Mouse (Mus musculus) MEL (cell line): ENCODE data around the gene Dync1li2. TPM values are rescaled to one million over a fixed set of nuclear protein-coding genes. Genes with fewer than 3 reads are reported as not detected.

Experiments used
- DNase-seq: peaks from one replicate; pipeline ENCODE4 v3.0.0; 2011; ENCODE audit warnings: low read depth, low spot score
- H3K27ac ChIP-seq: 2 replicates; pipeline ENCODE4 v1.5.1; 2012; ENCODE audit warnings: low read depth, mild to moderate bottlenecking, control low read depth, low read length, moderate library complexity; ENCODE audit not compliant: control insufficient read depth
- H3K27me3 ChIP-seq, 2 experiments: fragments of 150-350 bp in 1 of 2; sonication (generic) in 1 of 2; 2 replicates each; pipeline ENCODE4 v1.6.1; 2012; ENCODE audit warnings: low read length in 2 of 2, mild to moderate bottlenecking in 2 of 2, improper control_type of control experiment in 1 of 2, moderate library complexity in 1 of 2; ENCODE audit not compliant: insufficient read depth in 2 of 2, control insufficient read depth in 1 of 2
- H3K36me3 ChIP-seq, 2 experiments: 2 replicates each; pipeline ENCODE4 v1.6.1; 2012 to 2014; ENCODE audit warnings: low read length in 2 of 2, improper control_type of control experiment in 1 of 2, inconsistent platforms in 1 of 2, mild to moderate bottlenecking in 1 of 2; ENCODE audit not compliant: insufficient read depth in 2 of 2, control insufficient read depth in 1 of 2
- H3K4me1 ChIP-seq, 2 experiments: fragments of 150-350 bp in 1 of 2; sonication (generic) in 1 of 2; 2 replicates each; pipeline ENCODE4 v1.6.1; 2012; ENCODE audit warnings: low read length in 2 of 2, improper control_type of control experiment in 1 of 2, mild to moderate bottlenecking in 1 of 2; ENCODE audit not compliant: insufficient read depth in 2 of 2, control insufficient read depth in 1 of 2
- H3K4me3 ChIP-seq, 2 experiments: fragments of 150-350 bp in 1 of 2; sonication (generic) in 1 of 2; 2 replicates each; pipeline ENCODE4 v1.5.1; 2012; ENCODE audit warnings: low read depth in 2 of 2, low read length in 2 of 2, mild to moderate bottlenecking in 2 of 2, moderate library complexity in 2 of 2, control low read depth in 1 of 2, improper control_type of control experiment in 1 of 2; ENCODE audit not compliant: control insufficient read depth in 1 of 2, insufficient read depth in 1 of 2
- H3K79me2 ChIP-seq: 2 replicates; pipeline ENCODE4 v1.6.1; 2012; ENCODE audit warnings: mild to moderate bottlenecking, low read length, moderate library complexity; ENCODE audit not compliant: control insufficient read depth, poor library complexity, insufficient read depth
- H3K9ac ChIP-seq: 2 replicates; pipeline ENCODE4 v1.6.1; 2012; ENCODE audit warnings: low read depth, mild to moderate bottlenecking, control low read depth, low read length, moderate library complexity; ENCODE audit not compliant: control insufficient read depth, poor library complexity, severe bottlenecking
- H3K9me3 ChIP-seq: fragments of 150-350 bp; sonication (generic); replicated peaks from 2 replicates; pipeline ENCODE4 v1.6.1; 2012; ENCODE audit warnings: mild to moderate bottlenecking, low read length, improper control_type of control experiment, moderate library complexity; ENCODE audit not compliant: insufficient read depth
- CTCF ChIP-seq, 3 experiments: IDR thresholded peaks in 2 of 3; conservative IDR thresholded peaks in 1 of 3; 2 replicates each; pipeline ENCODE4 v1.5.1; 2011 to 2012; ENCODE audit warnings: low read length in 3 of 3, low read depth in 2 of 3, mild to moderate bottlenecking in 2 of 3, improper control_type of control experiment in 1 of 3, inconsistent platforms in 1 of 3, mixed read lengths in 1 of 3, moderate library complexity in 1 of 3; ENCODE audit not compliant: control insufficient read depth in 1 of 3, insufficient read depth in 1 of 3, poor library complexity in 1 of 3, severe bottlenecking in 1 of 3
- E2F4 ChIP-seq: IDR thresholded peaks from 2 replicates; pipeline ENCODE4 v1.6.1; 2011; ENCODE audit warnings: low read depth, low read length, improper control_type of control experiment, borderline replicate concordance
- MAX ChIP-seq: IDR thresholded peaks from 2 replicates; pipeline ENCODE4 v1.6.1; 2011; ENCODE audit warnings: low read length, improper control_type of control experiment
- MAZ ChIP-seq: IDR thresholded peaks from 2 replicates; pipeline ENCODE4 v1.6.1; 2012; ENCODE audit warnings: low read depth, mild to moderate bottlenecking, inconsistent platforms, low read length, improper control_type of control experiment
- MXI1 ChIP-seq: IDR thresholded peaks from 2 replicates; pipeline ENCODE4 v1.6.1; 2011; ENCODE audit warnings: mild to moderate bottlenecking, low read depth, low read length, improper control_type of control experiment
- NELFE ChIP-seq: IDR thresholded peaks from 2 replicates; pipeline ENCODE4 v1.6.1; 2011; ENCODE audit warnings: low read depth, low read length, improper control_type of control experiment
- POLR2A ChIP-seq, 2 experiments: IDR thresholded peaks; 2 replicates each; pipeline ENCODE4 v1.6.1; 2011 to 2012; ENCODE audit warnings: low read length in 2 of 2, mild to moderate bottlenecking in 2 of 2, control low read depth in 1 of 2, improper control_type of control experiment in 1 of 2, low read depth in 1 of 2, moderate library complexity in 1 of 2; ENCODE audit not compliant: control insufficient read depth in 1 of 2, insufficient read depth in 1 of 2, poor library complexity in 1 of 2
- RAD21 ChIP-seq: IDR thresholded peaks from 2 replicates; pipeline ENCODE4 v1.6.1; 2011; ENCODE audit warnings: mild to moderate bottlenecking, low read depth, low read length, improper control_type of control experiment
- SMC3 ChIP-seq: IDR thresholded peaks from 2 replicates; pipeline ENCODE4 v1.6.1; 2011; ENCODE audit warnings: low read depth, low read length, improper control_type of control experiment
- TAL1 ChIP-seq: IDR thresholded peaks from 2 replicates; pipeline ENCODE4 v1.6.1; 2012; ENCODE audit warnings: mild to moderate bottlenecking, inconsistent platforms, low read length, moderate library complexity, mixed read lengths
- TBP ChIP-seq: IDR thresholded peaks from 2 replicates; pipeline ENCODE4 v1.8.0; 2011; ENCODE audit warnings: low read depth, low read length, improper control_type of control experiment
- TCF12 ChIP-seq: IDR thresholded peaks from 2 replicates; pipeline ENCODE4 v1.6.1; 2014; ENCODE audit warnings: low read depth, mild to moderate bottlenecking, inconsistent platforms, low read length, improper control_type of control experiment, moderate library complexity
- UBTF ChIP-seq: IDR thresholded peaks from 2 replicates; pipeline ENCODE4 v1.6.1; 2012; ENCODE audit warnings: low read depth, mild to moderate bottlenecking, inconsistent platforms, low read length, improper control_type of control experiment, moderate library complexity, borderline replicate concordance; ENCODE audit not compliant: insufficient read depth
- USF1 ChIP-seq: IDR thresholded peaks from 2 replicates; pipeline ENCODE4 v1.6.1; 2014; ENCODE audit warnings: low read depth, mild to moderate bottlenecking, inconsistent platforms, low read length, improper control_type of control experiment, moderate library complexity
- ZC3H11A ChIP-seq: IDR thresholded peaks from 2 replicates; pipeline ENCODE4 v1.6.1; 2012; ENCODE audit warnings: low read depth, mild to moderate bottlenecking, inconsistent platforms, low read length, improper control_type of control experiment
- polyA plus RNA-seq, 2 experiments: library from polyadenylated mRNA; stranded (reverse) in 1 of 2; unstranded in 1 of 2; fragments of >175 nt in 1 of 2; fragments of >200 nt in 1 of 2; gene quantifications; 2 replicates each; pipeline versions ENCODE4 v1.2.1 to v1.2.4; 2012; ENCODE audit warnings: low replicate concordance in 2 of 2, low read depth in 1 of 2; ENCODE audit not compliant: insufficient read length in 2 of 2, insufficient read depth in 1 of 2, missing spikeins in 1 of 2
- total RNA-seq: library from RNA; depleted of rRNA; stranded (reverse); fragments of 300-350 nt; gene quantifications from 2 replicates; pipeline ENCODE4 v1.2.3, GENCODE M21; 2012

Gene Dync1li2
- total and polyA plus RNA-seq, 3 experiments: 22.4 to 23.8 TPM; not detected in 1

DNA sequence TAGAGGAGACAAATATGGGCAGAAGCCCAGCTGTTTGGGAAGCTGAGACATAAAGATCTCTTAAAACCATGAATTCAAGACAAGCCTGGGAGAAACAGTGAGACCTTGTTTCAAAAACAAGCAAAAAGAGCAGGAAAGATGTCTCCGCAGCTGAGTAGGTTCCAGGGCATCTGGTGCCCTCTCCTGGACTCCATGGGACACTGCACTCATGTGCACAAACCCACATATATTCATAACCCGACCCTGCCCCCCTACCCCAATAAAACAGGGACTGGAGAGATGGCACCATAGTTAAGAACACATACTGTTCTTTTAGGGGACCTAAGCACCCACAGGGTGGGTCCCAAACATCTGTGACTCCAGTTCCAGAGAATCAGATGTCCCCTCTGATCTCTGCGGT, 39.3 kb downstream of the Dync1li2 start:
- DNase-seq: peak; percentile 50
- Histone ChIP-seq H3K36me3 (no peaks in the 10 kb centered on the region), H3K9me3 (no peaks in the 10 kb centered on the region), H3K9ac (no peak overlapping the region), H3K27ac (no peak overlapping the region), H3K4me3 (no peak overlapping the region), H3K4me1 (no peaks in the 10 kb centered on the region), H3K79me2 (no peaks in the 10 kb centered on the region), H3K27me3 (peaks cover under 1 to 7% of the 10 kb centered on the region in 2 experiments)
- no peak for TF ChIP-seq E2F4
- peak; percentile 74 for TF ChIP-seq RAD21
- TF ChIP-seq SMC3: peak; percentile 59
- TF ChIP-seq CTCF (IDR thresholded peaks at IDR 0.05 in 2 of 3, conservative IDR thresholded peaks at IDR 0.05 in 1 of 3; ENCODE audit: control insufficient read depth in 1 of 3, insufficient read depth in 1 of 3, low read depth in 2 of 3, low read length in 3 of 3, poor library complexity in 1 of 3, severe bottlenecking in 1 of 3): peak; percentile 70 to 73 (median 72)
- TF ChIP-seq ZC3H11A: peak; percentile 65
- TF ChIP-seq, all 39 proteins: peak for 4

DNA sequence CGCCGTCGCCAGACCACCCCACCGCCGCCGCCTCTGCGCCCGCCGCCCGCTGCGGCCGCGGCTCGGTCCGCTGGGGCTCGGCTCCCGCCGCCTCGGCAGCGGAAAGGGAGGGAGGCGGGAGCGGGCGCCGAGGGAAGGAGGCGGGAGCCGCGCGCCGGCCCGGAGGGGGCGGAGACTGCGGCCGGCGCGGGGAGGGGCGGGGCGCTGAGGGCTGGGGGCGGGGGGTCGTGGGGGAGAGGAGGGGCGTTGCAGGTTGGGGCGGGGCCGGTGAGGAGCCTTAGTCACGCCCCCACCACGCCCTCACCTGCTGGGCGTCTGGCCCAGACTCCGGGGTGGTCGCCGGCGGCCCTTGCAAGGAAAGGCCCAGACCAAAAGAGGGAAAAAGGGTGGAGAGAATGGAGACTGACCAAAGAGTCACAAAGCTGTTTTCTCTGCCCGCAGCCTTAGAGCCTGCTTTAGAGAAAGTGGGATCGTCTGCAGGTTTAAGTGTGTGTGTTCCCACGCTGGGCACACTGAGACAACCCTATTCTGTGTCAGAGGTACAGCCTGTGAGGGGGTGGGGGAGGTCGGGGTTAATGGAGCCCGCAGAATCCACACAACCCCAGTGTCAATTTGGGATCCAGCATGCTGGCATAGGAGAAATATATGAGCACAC, 47.0 kb downstream of the Dync1li2 start, which contains the start of gene Cmtm4:
Cmtm4 (minus strand) TSS at position 105 of the 655 bp plus-strand sequence.
- Histone ChIP-seq H3K4me3 (peak within 1 kb of the TSS; percentile 69 to 98), H3K9ac (peak within 1 kb of the TSS; percentile 85), H3K27me3 (peaks cover 1 to 3% of the 10 kb centered on the region in 2 experiments; a peak in 2 of 4 replicates), H3K4me1 (peaks cover 0 to 13% of the 10 kb centered on the region in 2 experiments; a peak in 2 of 4 replicates), H3K9me3 (no peaks in the 10 kb centered on the region), H3K79me2 (peaks cover 17% of the 10 kb centered on the region), H3K36me3 (peaks cover 0 to 9% of the 10 kb centered on the region in 2 experiments; a peak in 2 of 4 replicates), H3K27ac (no peak within 1 kb of the TSS)
- peak; percentile 46 for DNase-seq
- TF ChIP-seq NELFE (peak; percentile 40; the same call in 1 of the 2 replicates), TBP (no peak), TCF12 (no peak), POLR2A (IDR thresholded peaks at IDR 0.05; ENCODE audit: control insufficient read depth in 1 of 2, insufficient read depth in 1 of 2, low read depth in 1 of 2, low read length in 2 of 2, poor library complexity in 1 of 2) (peak; percentile 32 to 67; a peak in 2 of 4 replicates), MAZ (peak; percentile 19; the same call in 1 of the 2 replicates)

DNA sequence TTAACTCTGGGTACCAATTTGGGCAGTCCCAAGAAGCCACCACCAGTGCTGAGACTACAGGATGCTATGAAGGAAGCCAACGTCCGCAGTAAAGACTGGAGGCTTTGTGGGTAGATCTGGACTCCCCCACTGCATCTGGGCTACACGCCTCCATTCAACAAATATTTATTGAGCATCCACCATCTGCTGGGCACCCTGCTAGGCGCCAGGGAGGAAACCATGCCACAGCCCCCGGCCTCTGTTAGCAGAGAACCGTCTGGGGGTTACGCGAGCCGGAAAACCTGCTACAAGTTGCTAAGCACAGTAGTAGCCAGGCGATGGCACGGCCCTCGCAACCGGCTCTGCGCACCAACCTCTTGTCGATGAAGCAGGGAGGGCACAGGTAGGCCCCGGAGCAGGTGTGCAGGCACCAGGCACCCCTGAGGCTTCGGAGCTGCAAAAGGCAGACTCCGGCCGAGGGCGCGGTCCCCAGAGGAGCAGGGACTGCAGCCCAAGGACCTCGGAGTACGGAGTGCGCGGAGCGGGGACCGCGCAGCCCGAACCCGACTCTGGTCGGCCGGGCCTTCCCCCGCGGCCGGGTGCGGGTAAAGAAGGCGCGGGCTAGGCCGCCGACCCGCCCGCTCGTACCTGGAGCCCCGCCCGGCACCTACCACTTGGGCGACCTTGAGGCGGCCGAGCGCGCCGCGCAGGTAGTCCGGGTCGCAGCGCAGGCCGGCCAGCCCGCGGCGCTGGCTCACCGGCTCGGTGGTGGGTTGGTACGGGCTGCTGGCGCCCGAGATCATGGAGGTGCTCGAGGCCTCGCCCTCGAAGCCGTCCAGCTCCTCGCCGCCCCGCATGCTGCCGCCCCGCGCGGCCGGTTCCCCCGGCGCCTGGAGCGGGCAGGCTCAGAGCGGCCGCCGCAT, 47.8 kb downstream of the Dync1li2 start:
- no peaks in the 10 kb centered on the region for H3K9me3 ChIP-seq
- H3K4me1 ChIP-seq: peaks cover 0 to 13% of the 10 kb centered on the region in 2 experiments; a peak in 2 of 4 replicates
- H3K27ac ChIP-seq: no peak overlapping the region
- peaks cover 0 to 1% of the 10 kb centered on the region in 2 experiments; a peak in 1 of 4 replicates for H3K27me3 ChIP-seq
- DNase-seq: peak; percentile 57
- H3K36me3 ChIP-seq: peaks cover 0 to 9% of the 10 kb centered on the region in 2 experiments; a peak in 2 of 4 replicates
- H3K4me3 ChIP-seq: peak overlapping the region; percentile 69 to 98
- H3K79me2 ChIP-seq: peaks cover 17% of the 10 kb centered on the region
- no peak for TF ChIP-seq MAX
- TF ChIP-seq TBP: no peak
- TF ChIP-seq MAZ: no peak
- TF ChIP-seq MXI1: no peak
- peak; percentile 45; the same call in 1 of the 2 replicates for TF ChIP-seq UBTF
- no peak for TF ChIP-seq TAL1
- TF ChIP-seq RAD21: no peak
- no peak for TF ChIP-seq USF1
- H3K9ac ChIP-seq: peak overlapping the region; percentile 85
